Mouse (Mus musculus) forebrain, embryonic 12.5 days (tissue): ENCODE data around the gene Sdr42e1. TPM values are rescaled to one million over a fixed set of nuclear protein-coding genes. Genes with fewer than 3 reads are reported as not detected.

Source experiments
- ATAC-seq: fragments of 200-750 bp; cut with Nextera tagmentation; 2 replicates; pipeline ENCODE4 v1.8.0; 2017; ENCODE audit warnings: moderate TSS enrichment; ENCODE audit not compliant: low FRiP score
- H3K27ac ChIP-seq: fragments of 300-500 bp; sonication (generic); 2 replicates; pipeline ENCODE4 v1.5.1; 2016; ENCODE audit warnings: mild to moderate bottlenecking
- H3K27me3 ChIP-seq: fragments of 300-500 bp; sonication (generic); 2 replicates; pipeline ENCODE4 v1.6.1; 2016; ENCODE audit warnings: mild to moderate bottlenecking
- H3K36me3 ChIP-seq: fragments of 300-500 bp; sonication (generic); replicated peaks from 2 replicates; pipeline ENCODE4 v1.6.1; 2016; ENCODE audit warnings: mild to moderate bottlenecking
- H3K4me1 ChIP-seq: fragments of 300-500 bp; sonication (generic); 2 replicates; pipeline ENCODE4 v1.6.1; 2016
- H3K4me2 ChIP-seq: fragments of 300-500 bp; sonication (generic); 2 replicates; pipeline ENCODE4 v1.6.1; 2016; ENCODE audit warnings: mild to moderate bottlenecking, moderate library complexity
- H3K4me3 ChIP-seq: fragments of 300-500 bp; sonication (generic); replicated peaks from 2 replicates; pipeline ENCODE4 v1.5.1; 2016; ENCODE audit warnings: mild to moderate bottlenecking
- H3K9ac ChIP-seq: fragments of 300-500 bp; sonication (generic); 2 replicates; pipeline ENCODE4 v1.6.1; 2016; ENCODE audit warnings: mild to moderate bottlenecking
- H3K9me3 ChIP-seq: fragments of 300-500 bp; sonication (generic); 2 replicates; pipeline ENCODE4 v1.6.1; 2016
- WGBS: fragments of 180-500 bp; shearing (Covaris S2); methylation state at CpG from one replicate; pipeline ENCODE4 v1.1.7; 2016; 5-methylcytosine and 5-hydroxymethylcytosine counted together
- polyA plus RNA-seq: library from polyadenylated mRNA; unstranded; fragments of >200 nt; fragmentation: Nextera tagmentation; extraction: Ambion mirVana; gene quantifications from 2 replicates; pipeline ENCODE4 v1.2.1, GENCODE M21; 2016

The Sdr42e1 gene
- 0.50 and 0.69 TPM in 2 replicates for polyA plus RNA-seq

GRCm38 (mm10) chr8:117673430-117673830 lies at the start of gene Sdr42e1:
TSS of gene Sdr42e1 (minus strand) at chr8:117673689.
- WGBS: 19% methylated on average over 17 of the region's 17 CpGs
- no peaks in the 10 kb centered on the region for H3K36me3 ChIP-seq
- peak within 1 kb of the TSS; percentile 68 for H3K4me2 ChIP-seq
- H3K9ac ChIP-seq: peak within 1 kb of the TSS; percentile 36; the same call in 1 of the 2 replicates
- H3K4me1 ChIP-seq: peaks cover 13% of the 10 kb centered on the region
- ATAC-seq: no peak
- H3K9me3 ChIP-seq: no peaks in the 10 kb centered on the region
- H3K4me3 ChIP-seq: peak within 1 kb of the TSS; percentile 44
- no peak within 1 kb of the TSS for H3K27ac ChIP-seq
- no peaks in the 10 kb centered on the region for H3K27me3 ChIP-seq

GRCm38 (mm10) chr8:117718152-117718860 lies 44.8 kb upstream of the Sdr42e1 start:
- H3K4me3 ChIP-seq: no peak overlapping the region
- no peaks in the 10 kb centered on the region for H3K4me1 ChIP-seq
- H3K9me3 ChIP-seq: no peaks in the 10 kb centered on the region
- no peak overlapping the region for H3K9ac ChIP-seq
- H3K36me3 ChIP-seq: no peaks in the 10 kb centered on the region
- no peak overlapping the region for H3K4me2 ChIP-seq
- no peak for ATAC-seq
- 81% methylated on average over 14 of the region's 14 CpGs for WGBS
- no peaks in the 10 kb centered on the region for H3K27me3 ChIP-seq
- no peak overlapping the region for H3K27ac ChIP-seq

GRCm38 (mm10) chr8:117715896-117716295 lies 42.4 kb upstream of the Sdr42e1 start:
- H3K9me3 ChIP-seq: no peaks in the 10 kb centered on the region
- H3K27ac ChIP-seq: no peak overlapping the region
- no peak overlapping the region for H3K9ac ChIP-seq
- H3K4me2 ChIP-seq: no peak overlapping the region
- no peaks in the 10 kb centered on the region for H3K27me3 ChIP-seq
- ATAC-seq: no peak
- H3K4me1 ChIP-seq: no peaks in the 10 kb centered on the region
- H3K4me3 ChIP-seq: no peak overlapping the region
- no peaks in the 10 kb centered on the region for H3K36me3 ChIP-seq
- WGBS: 77% methylated on average over 5 of the region's 5 CpGs

- ATAC-seq: no peak
- no peaks in the 10 kb centered on the region for H3K9me3 ChIP-seq
- H3K36me3 ChIP-seq: no peaks in the 10 kb centered on the region
- no peaks in the 10 kb centered on the region for H3K4me1 ChIP-seq
- no peak overlapping the region for H3K4me3 ChIP-seq
- no peak overlapping the region for H3K9ac ChIP-seq
- 92% methylated on average over 5 of the region's 5 CpGs for WGBS
- no peak overlapping the region for H3K27ac ChIP-seq
- no peaks in the 10 kb centered on the region for H3K27me3 ChIP-seq
- H3K4me2 ChIP-seq: no peak overlapping the region
Observed at GRCm38 (mm10) chr8:117714604-117715003, 41.1 kb upstream of the Sdr42e1 start.

- Histone ChIP-seq H3K4me3 (no peak overlapping the region), H3K4me2 (no peak overlapping the region), H3K36me3 (no peaks in the 10 kb centered on the region), H3K9me3 (no peaks in the 10 kb centered on the region), H3K27me3 (no peaks in the 10 kb centered on the region), H3K4me1 (no peaks in the 10 kb centered on the region), H3K27ac (no peak overlapping the region), H3K9ac (no peak overlapping the region)
- ATAC-seq: no peak
- 52% methylated on average over 5 of the region's 5 CpGs for WGBS
Observed at GRCm38 (mm10) chr8:117712226-117712625, 38.7 kb upstream of the Sdr42e1 start.

- peaks cover 13% of the 10 kb centered on the region; the same call in 1 of the 2 replicates for H3K4me1 ChIP-seq
- no peaks in the 10 kb centered on the region for H3K9me3 ChIP-seq
- no peak overlapping the region for H3K27ac ChIP-seq
- H3K36me3 ChIP-seq: no peaks in the 10 kb centered on the region
- no peak overlapping the region for H3K4me3 ChIP-seq
- 89% methylated on average over 4 of the region's 4 CpGs for WGBS
- no peak overlapping the region for H3K4me2 ChIP-seq
- no peak for ATAC-seq
- H3K27me3 ChIP-seq: peaks cover 4% of the 10 kb centered on the region; the same call in 1 of the 2 replicates
- no peak overlapping the region for H3K9ac ChIP-seq
Observed at GRCm38 (mm10) chr8:117706141-117706540, 32.7 kb upstream of the Sdr42e1 start.

- ATAC-seq: 0 out of 2 replicates have a peak, but pooled peaks have one; percentile 41
- H3K27me3 ChIP-seq: peaks cover 4% of the 10 kb centered on the region; the same call in 1 of the 2 replicates
Observed at GRCm38 (mm10) chr8:117702701-117703100, 29.2 kb upstream of the Sdr42e1 start.

GRCm38 (mm10) chr8:117701859-117702258 lies 28.4 kb upstream of the Sdr42e1 start, which contains the start of gene Hsd17b2:
TSS of gene Hsd17b2 (plus strand) at chr8:117701904.
- no peak within 1 kb of the TSS for H3K27ac ChIP-seq
- WGBS: 50% methylated on average over 13 of the region's 13 CpGs
- no peak within 1 kb of the TSS for H3K4me2 ChIP-seq
- H3K9ac ChIP-seq: no peak within 1 kb of the TSS
- H3K4me1 ChIP-seq: peaks cover 13% of the 10 kb centered on the region; the same call in 1 of the 2 replicates
- no peaks in the 10 kb centered on the region for H3K9me3 ChIP-seq
- no peak within 1 kb of the TSS for H3K4me3 ChIP-seq
- no peaks in the 10 kb centered on the region for H3K36me3 ChIP-seq
- H3K27me3 ChIP-seq: peaks cover 4% of the 10 kb centered on the region
- ATAC-seq: no peak

More at GRCm38 (mm10) chr8:117702701-117703100, 29.2 kb upstream of the Sdr42e1 start:
- Histone ChIP-seq H3K4me1 (peaks cover 13% of the 10 kb centered on the region; the same call in 1 of the 2 replicates), H3K4me3 (no peak overlapping the region), H3K9me3 (no peaks in the 10 kb centered on the region), H3K27ac (no peak overlapping the region), H3K36me3 (no peaks in the 10 kb centered on the region), H3K4me2 (no peak overlapping the region), H3K9ac (no peak overlapping the region)
- WGBS: 19% methylated on average over 10 of the region's 10 CpGs

- Histone ChIP-seq H3K4me1 (peaks cover 13% of the 10 kb centered on the region; the same call in 1 of the 2 replicates), H3K4me2 (no peak overlapping the region), H3K27ac (no peak overlapping the region), H3K27me3 (peaks cover 4% of the 10 kb centered on the region), H3K9me3 (no peaks in the 10 kb centered on the region), H3K9ac (no peak overlapping the region), H3K4me3 (no peak overlapping the region), H3K36me3 (no peaks in the 10 kb centered on the region)
- 85% methylated on average over 8 of the region's 8 CpGs for WGBS
- ATAC-seq: no peak
Observed at GRCm38 (mm10) chr8:117701246-117701645, 27.8 kb upstream of the Sdr42e1 start.

- no peak overlapping the region for H3K4me3 ChIP-seq
- H3K27me3 ChIP-seq: peaks cover 4% of the 10 kb centered on the region
- no peak overlapping the region for H3K9ac ChIP-seq
- peaks cover 13% of the 10 kb centered on the region; the same call in 1 of the 2 replicates for H3K4me1 ChIP-seq
- 8% methylated on average over 8 of the region's 8 CpGs for WGBS
- H3K36me3 ChIP-seq: no peaks in the 10 kb centered on the region
- no peak for ATAC-seq
- H3K9me3 ChIP-seq: no peaks in the 10 kb centered on the region
- H3K27ac ChIP-seq: no peak overlapping the region
- no peak overlapping the region for H3K4me2 ChIP-seq
Observed at GRCm38 (mm10) chr8:117700699-117701098, 27.2 kb upstream of the Sdr42e1 start.

- no peak overlapping the region for H3K4me3 ChIP-seq
- peaks cover 7% of the 10 kb centered on the region; the same call in 1 of the 2 replicates for H3K4me1 ChIP-seq
- H3K27me3 ChIP-seq: peaks cover 4% of the 10 kb centered on the region
- WGBS: 46% methylated on average over 5 of the region's 5 CpGs
- H3K36me3 ChIP-seq: no peaks in the 10 kb centered on the region
- no peak overlapping the region for H3K4me2 ChIP-seq
- H3K27ac ChIP-seq: no peak overlapping the region
- H3K9ac ChIP-seq: no peak overlapping the region
- no peaks in the 10 kb centered on the region for H3K9me3 ChIP-seq
- ATAC-seq: no peak
Observed at GRCm38 (mm10) chr8:117697248-117697647, 23.8 kb upstream of the Sdr42e1 start.

- WGBS: 90% methylated on average over 1 of the region's 1 CpGs
- ATAC-seq: no peak
- Histone ChIP-seq H3K4me2 (no peak overlapping the region), H3K4me1 (no peaks in the 10 kb centered on the region), H3K9ac (no peak overlapping the region), H3K9me3 (no peaks in the 10 kb centered on the region), H3K27ac (no peak overlapping the region), H3K27me3 (no peaks in the 10 kb centered on the region; the same call in 1 of the 2 replicates), H3K36me3 (no peaks in the 10 kb centered on the region), H3K4me3 (no peak overlapping the region)
Observed at GRCm38 (mm10) chr8:117695636-117696035, 22.1 kb upstream of the Sdr42e1 start.

GRCm38 (mm10) chr8:117692131-117692530 lies 18.6 kb upstream of the Sdr42e1 start:
- 87% methylated on average over 4 of the region's 4 CpGs for WGBS

More at GRCm38 (mm10) chr8:117692131-117692530, 18.6 kb upstream of the Sdr42e1 start:
- Histone ChIP-seq H3K9me3 (no peaks in the 10 kb centered on the region), H3K27me3 (no peaks in the 10 kb centered on the region; the same call in 1 of the 2 replicates), H3K4me3 (no peak overlapping the region), H3K36me3 (no peaks in the 10 kb centered on the region), H3K4me1 (no peaks in the 10 kb centered on the region), H3K4me2 (no peak overlapping the region), H3K9ac (no peak overlapping the region), H3K27ac (no peak overlapping the region)
- no peak for ATAC-seq
